Mouse (Mus musculus): ENCODE measurements around the gene Efcab11.

DNA sequence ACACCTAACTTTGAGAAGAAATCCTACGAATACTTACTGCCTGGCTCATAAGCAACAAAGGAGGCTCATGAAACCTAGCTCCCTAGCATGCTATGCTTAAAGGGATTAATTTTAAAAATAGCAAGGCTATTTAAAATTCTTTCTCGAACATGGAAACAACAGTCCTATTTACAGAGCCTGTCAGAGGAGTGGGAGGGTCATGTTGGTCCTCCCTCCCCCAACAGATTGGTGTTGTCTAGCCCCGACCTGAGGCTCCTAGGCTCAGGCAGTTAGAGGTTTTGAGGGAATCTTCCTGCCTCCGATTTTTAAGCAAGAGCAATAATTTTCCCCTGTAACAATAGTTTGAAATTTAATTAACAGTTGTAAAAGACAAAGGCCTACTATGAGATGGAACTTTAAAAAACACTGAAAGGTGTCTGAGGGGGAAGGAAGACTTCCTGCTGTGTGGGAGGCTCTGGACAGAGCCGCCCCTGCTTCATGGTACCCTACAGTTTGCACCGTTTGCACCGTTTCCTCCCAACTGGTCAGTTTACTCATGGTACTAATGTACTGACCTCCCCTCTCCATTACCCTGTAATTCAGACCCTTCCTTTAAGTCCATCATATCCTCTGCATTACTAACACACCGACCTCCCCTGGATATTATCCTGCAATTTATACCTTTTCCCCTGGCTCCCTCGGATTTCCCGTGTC lies 90.6 kb downstream of the Efcab11 start:
- TF ChIP-seq CTCF (IDR thresholded peaks at IDR 0.05; ENCODE audit: insufficient read depth, low read length) (no peak), POLR2A (IDR thresholded peaks at IDR 0.05; ENCODE audit: borderline replicate concordance, extremely low read depth, low read depth, low read length) (no peak)

Measured in lung, adult 2 months (tissue).